Mouse (Mus musculus): ENCODE measurements around the gene Cdkn2d. TPM values are rescaled to one million over a fixed set of nuclear protein-coding genes. Genes with fewer than 3 reads are reported as not detected.
A peak's percentile ranks its signal among the peaks of the same experiment; 100 is the strongest.

The Cdkn2d gene
- polyA plus RNA-seq, 1 experiment from 2014 or later: 125 TPM

GRCm38 (mm10) chr9:21320619-21321512, 29.7 kb upstream of the Cdkn2d start, which contains the start of gene Slc44a2:
Slc44a2 (plus strand) TSS chr9:21320698.
- peaks cover 10% of the 10 kb centered on the region for H3K4me1 ChIP-seq (ENCODE audit: control insufficient read depth, insufficient read depth, low read length)
- H3K36me3 ChIP-seq (ENCODE audit: control insufficient read depth, insufficient read depth, low read length): no peaks in the 10 kb centered on the region
- peak; percentile 93 for ATAC-seq (ENCODE audit: low read depth)
- H3K4me3 ChIP-seq (ENCODE audit: low read depth, low read length): peak within 1 kb of the TSS; percentile 69
- WGBS: 0% methylated on average over 52 of the region's 52 CpGs
- peak within 1 kb of the TSS; percentile 40; the same call in 1 of the 2 replicates for H3K27ac ChIP-seq (ENCODE audit: low read depth, low read length)
- H3K27me3 ChIP-seq (ENCODE audit: control insufficient read depth, insufficient read depth, low read length): no peaks in the 10 kb centered on the region
- H3K4me2 ChIP-seq (ENCODE audit: low read depth, low read length): peak within 1 kb of the TSS; percentile 79
- no peaks in the 10 kb centered on the region for H3K9me3 ChIP-seq (ENCODE audit: control insufficient read depth, low read length)
- peak within 1 kb of the TSS; percentile 73 for H3K9ac ChIP-seq (replicated peaks; ENCODE audit: low read depth, low read length)

- Histone ChIP-seq H3K4me1 (ENCODE audit: control insufficient read depth, insufficient read depth, low read length) (peaks cover 10% of the 10 kb centered on the region), H3K27me3 (ENCODE audit: control insufficient read depth, insufficient read depth, low read length) (no peaks in the 10 kb centered on the region), H3K9ac (replicated peaks; ENCODE audit: low read depth, low read length) (peak overlapping the region; percentile 73), H3K9me3 (ENCODE audit: control insufficient read depth, low read length) (no peaks in the 10 kb centered on the region), H3K27ac (ENCODE audit: low read depth, low read length) (peak overlapping the region; percentile 40; the same call in 1 of the 2 replicates), H3K36me3 (ENCODE audit: control insufficient read depth, insufficient read depth, low read length) (no peaks in the 10 kb centered on the region), H3K4me2 (ENCODE audit: low read depth, low read length) (peak overlapping the region; percentile 79), H3K4me3 (ENCODE audit: low read depth, low read length) (peak overlapping the region; percentile 69)
- peak; percentile 59; the same call in 1 of the 2 replicates for ATAC-seq (ENCODE audit: low read depth)
- 31% methylated on average over 4 of the region's 4 CpGs for WGBS
Observed at GRCm38 (mm10) chr9:21320280-21320618, 29.0 kb upstream of the Cdkn2d start.

GRCm38 (mm10) chr9:21319503-21319902, 28.3 kb upstream of the Cdkn2d start:
- peaks cover 10% of the 10 kb centered on the region for H3K4me1 ChIP-seq (ENCODE audit: control insufficient read depth, insufficient read depth, low read length)
- no peaks in the 10 kb centered on the region for H3K9me3 ChIP-seq (ENCODE audit: control insufficient read depth, low read length)
- no peak overlapping the region for H3K4me3 ChIP-seq (ENCODE audit: low read depth, low read length)
- no peak overlapping the region for H3K9ac ChIP-seq (replicated peaks; ENCODE audit: low read depth, low read length)
- no peaks in the 10 kb centered on the region for H3K36me3 ChIP-seq (ENCODE audit: control insufficient read depth, insufficient read depth, low read length)
- WGBS: over 99% methylated on average over 4 of the region's 4 CpGs
- no peaks in the 10 kb centered on the region for H3K27me3 ChIP-seq (ENCODE audit: control insufficient read depth, insufficient read depth, low read length)
- ATAC-seq (ENCODE audit: low read depth): no peak
- no peak overlapping the region for H3K4me2 ChIP-seq (ENCODE audit: low read depth, low read length)
- H3K27ac ChIP-seq (ENCODE audit: low read depth, low read length): no peak overlapping the region

- no peak overlapping the region for H3K9ac ChIP-seq (replicated peaks; ENCODE audit: low read depth, low read length)
- no peak overlapping the region for H3K4me2 ChIP-seq (ENCODE audit: low read depth, low read length)
- no peak overlapping the region for H3K27ac ChIP-seq (ENCODE audit: low read depth, low read length)
- H3K9me3 ChIP-seq (ENCODE audit: control insufficient read depth, low read length): no peaks in the 10 kb centered on the region
- peaks cover 10% of the 10 kb centered on the region for H3K4me1 ChIP-seq (ENCODE audit: control insufficient read depth, insufficient read depth, low read length)
- H3K27me3 ChIP-seq (ENCODE audit: control insufficient read depth, insufficient read depth, low read length): no peaks in the 10 kb centered on the region
- 96% methylated on average over 6 of the region's 6 CpGs for WGBS
- no peaks in the 10 kb centered on the region for H3K36me3 ChIP-seq (ENCODE audit: control insufficient read depth, insufficient read depth, low read length)
- ATAC-seq (ENCODE audit: low read depth): no peak
- H3K4me3 ChIP-seq (ENCODE audit: low read depth, low read length): no peak overlapping the region
Observed at GRCm38 (mm10) chr9:21318792-21319191, 27.6 kb upstream of the Cdkn2d start.

GRCm38 (mm10) chr9:21316696-21317095, 25.5 kb upstream of the Cdkn2d start:
- WGBS: 78% methylated on average over 7 of the region's 7 CpGs
- no peak overlapping the region for H3K4me3 ChIP-seq (ENCODE audit: low read depth, low read length)
- no peak for ATAC-seq (ENCODE audit: low read depth)
- no peaks in the 10 kb centered on the region for H3K36me3 ChIP-seq (ENCODE audit: control insufficient read depth, insufficient read depth, low read length)
- peaks cover 4% of the 10 kb centered on the region for H3K4me1 ChIP-seq (ENCODE audit: control insufficient read depth, insufficient read depth, low read length)
- no peak overlapping the region for H3K4me2 ChIP-seq (ENCODE audit: low read depth, low read length)
- no peak overlapping the region for H3K9ac ChIP-seq (replicated peaks; ENCODE audit: low read depth, low read length)
- no peaks in the 10 kb centered on the region for H3K9me3 ChIP-seq (ENCODE audit: control insufficient read depth, low read length)
- H3K27ac ChIP-seq (ENCODE audit: low read depth, low read length): no peak overlapping the region
- H3K27me3 ChIP-seq (ENCODE audit: control insufficient read depth, insufficient read depth, low read length): peaks cover 6% of the 10 kb centered on the region; the same call in 1 of the 2 replicates

- H3K36me3 ChIP-seq (ENCODE audit: control insufficient read depth, insufficient read depth, low read length): no peaks in the 10 kb centered on the region
- no peaks in the 10 kb centered on the region for H3K9me3 ChIP-seq (ENCODE audit: control insufficient read depth, low read length)
- H3K4me1 ChIP-seq (ENCODE audit: control insufficient read depth, insufficient read depth, low read length): no peaks in the 10 kb centered on the region
- ATAC-seq (ENCODE audit: low read depth): no peak
- H3K27me3 ChIP-seq (ENCODE audit: control insufficient read depth, insufficient read depth, low read length): peaks cover 6% of the 10 kb centered on the region; the same call in 1 of the 2 replicates
- no peak overlapping the region for H3K9ac ChIP-seq (replicated peaks; ENCODE audit: low read depth, low read length)
- 53% methylated on average over 5 of the region's 5 CpGs for WGBS
- H3K27ac ChIP-seq (ENCODE audit: low read depth, low read length): no peak overlapping the region
- H3K4me2 ChIP-seq (ENCODE audit: low read depth, low read length): no peak overlapping the region
- H3K4me3 ChIP-seq (ENCODE audit: low read depth, low read length): no peak overlapping the region
Observed at GRCm38 (mm10) chr9:21315421-21315820, 24.2 kb upstream of the Cdkn2d start.

- WGBS: 93% methylated on average over 9 of the region's 9 CpGs
- no peaks in the 10 kb centered on the region for H3K9me3 ChIP-seq (ENCODE audit: control insufficient read depth, low read length)
- no peak overlapping the region for H3K9ac ChIP-seq (replicated peaks; ENCODE audit: low read depth, low read length)
- no peak overlapping the region for H3K4me2 ChIP-seq (ENCODE audit: low read depth, low read length)
- no peaks in the 10 kb centered on the region for H3K36me3 ChIP-seq (ENCODE audit: control insufficient read depth, insufficient read depth, low read length)
- ATAC-seq (ENCODE audit: low read depth): no peak
- peaks cover 6% of the 10 kb centered on the region; the same call in 1 of the 2 replicates for H3K27me3 ChIP-seq (ENCODE audit: control insufficient read depth, insufficient read depth, low read length)
- H3K27ac ChIP-seq (ENCODE audit: low read depth, low read length): no peak overlapping the region
- no peaks in the 10 kb centered on the region for H3K4me1 ChIP-seq (ENCODE audit: control insufficient read depth, insufficient read depth, low read length)
- H3K4me3 ChIP-seq (ENCODE audit: low read depth, low read length): no peak overlapping the region
Observed at GRCm38 (mm10) chr9:21314367-21315140, 23.3 kb upstream of the Cdkn2d start.

GRCm38 (mm10) chr9:21313394-21313793, 22.2 kb upstream of the Cdkn2d start:
- WGBS: 11% methylated on average over 11 of the region's 11 CpGs
- Histone ChIP-seq H3K9me3 (ENCODE audit: control insufficient read depth, low read length) (no peaks in the 10 kb centered on the region), H3K27ac (ENCODE audit: low read depth, low read length) (no peak overlapping the region), H3K4me2 (ENCODE audit: low read depth, low read length) (no peak overlapping the region), H3K9ac (replicated peaks; ENCODE audit: low read depth, low read length) (no peak overlapping the region), H3K36me3 (ENCODE audit: control insufficient read depth, insufficient read depth, low read length) (no peaks in the 10 kb centered on the region), H3K27me3 (ENCODE audit: control insufficient read depth, insufficient read depth, low read length) (peaks cover 6% of the 10 kb centered on the region; the same call in 1 of the 2 replicates), H3K4me1 (ENCODE audit: control insufficient read depth, insufficient read depth, low read length) (no peaks in the 10 kb centered on the region), H3K4me3 (ENCODE audit: low read depth, low read length) (no peak overlapping the region)
- peak; percentile 52; the same call in 1 of the 2 replicates for ATAC-seq (ENCODE audit: low read depth)
